Mouse (Mus musculus) stomach, embryonic 15.5 days (tissue): ENCODE measurements around the gene Rsph6a. TPM values are rescaled to one million over a fixed set of nuclear protein-coding genes. Genes with fewer than 3 reads are reported as not detected.

ENCODE experiments used
- ATAC-seq: fragments of 200-750 bp; cut with Nextera tagmentation; 2 replicates; pipeline ENCODE4 v1.8.0; 2017; ENCODE audit warnings: low read depth, moderate number of reproducible peaks, moderate TSS enrichment; ENCODE audit not compliant: insufficient read depth, low FRiP score
- H3K27ac ChIP-seq: fragments of 300-500 bp; sonication (generic); 2 replicates; pipeline ENCODE4 v1.5.1; 2015; ENCODE audit warnings: mild to moderate bottlenecking, inconsistent platforms
- H3K27me3 ChIP-seq: fragments of 300-500 bp; sonication (generic); replicated peaks from 2 replicates; pipeline ENCODE4 v1.6.1; 2015; ENCODE audit warnings: inconsistent platforms
- H3K36me3 ChIP-seq: fragments of 300-500 bp; sonication (generic); 2 replicates; pipeline ENCODE4 v1.6.1; 2015; ENCODE audit warnings: inconsistent platforms
- H3K4me1 ChIP-seq: fragments of 300-500 bp; sonication (generic); 2 replicates; pipeline ENCODE4 v1.6.1; 2015; ENCODE audit warnings: inconsistent platforms
- H3K4me2 ChIP-seq: fragments of 300-500 bp; sonication (generic); 2 replicates; pipeline ENCODE4 v1.6.1; 2015; ENCODE audit warnings: mild to moderate bottlenecking, inconsistent platforms
- H3K4me3 ChIP-seq: fragments of 300-500 bp; sonication (generic); replicated peaks from 2 replicates; pipeline ENCODE4 v1.5.1; 2015; ENCODE audit warnings: inconsistent platforms
- H3K9ac ChIP-seq: fragments of 300-500 bp; sonication (generic); 2 replicates; pipeline ENCODE4 v1.6.1; 2015; ENCODE audit warnings: inconsistent platforms
- H3K9me3 ChIP-seq: fragments of 300-500 bp; sonication (generic); 2 replicates; pipeline ENCODE4 v1.6.1; 2016; ENCODE audit warnings: inconsistent platforms
- WGBS: fragments of 180-500 bp; shearing (Covaris S2); methylation state at CpG from one replicate; pipeline ENCODE4 v1.1.7; 2015; 5-methylcytosine and 5-hydroxymethylcytosine counted together
- polyA plus RNA-seq: library from polyadenylated mRNA; unstranded; fragments of >200 nt; fragmentation: Nextera tagmentation; extraction: Ambion mirVana; gene quantifications from 2 replicates; pipeline ENCODE4 v1.2.1, GENCODE M21; 2015

Gene Rsph6a
- polyA plus RNA-seq, 1 experiment from 2014 or later, result not detected

DNA sequence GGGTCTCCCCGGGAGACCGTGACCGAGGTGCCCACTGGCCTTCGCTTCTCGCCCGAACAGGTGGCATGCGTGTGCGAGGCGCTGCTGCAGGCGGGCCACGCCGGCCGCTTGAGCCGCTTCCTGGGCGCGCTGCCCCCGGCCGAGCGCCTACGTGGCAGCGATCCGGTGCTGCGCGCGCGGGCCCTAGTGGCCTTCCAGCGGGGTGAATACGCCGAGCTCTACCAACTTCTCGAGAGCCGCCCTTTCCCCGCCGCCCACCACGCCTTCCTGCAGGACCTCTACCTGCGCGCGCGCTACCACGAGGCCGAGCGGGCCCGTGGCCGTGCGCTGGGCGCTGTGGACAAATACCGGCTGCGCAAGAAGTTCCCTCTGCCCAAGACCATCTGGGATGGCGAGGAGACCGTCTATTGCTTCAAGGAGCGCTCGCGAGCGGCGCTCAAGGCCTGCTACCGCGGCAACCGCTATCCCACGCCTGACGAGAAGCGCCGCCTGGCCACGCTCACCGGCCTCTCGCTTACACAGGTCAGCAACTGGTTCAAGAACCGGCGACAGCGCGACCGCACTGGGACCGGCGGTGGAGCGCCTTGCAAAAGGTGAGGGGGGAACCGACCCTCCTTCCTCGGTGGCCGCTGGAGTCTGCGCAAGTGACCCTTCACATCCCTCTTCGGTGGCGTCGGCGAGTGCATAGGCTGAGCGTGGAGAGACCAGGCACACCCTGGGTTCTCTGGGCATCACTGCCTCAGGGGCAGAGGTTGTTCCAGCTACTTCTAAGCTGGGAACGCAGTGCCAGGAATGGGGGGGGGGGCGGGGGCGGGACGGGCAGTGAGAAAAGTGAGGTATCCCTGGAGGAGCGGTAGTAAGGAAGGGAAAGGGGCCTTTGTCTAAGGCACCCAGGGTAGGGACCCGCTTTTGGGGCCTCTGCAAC lies 40.6 kb downstream of the Rsph6a start:
- Histone ChIP-seq H3K36me3 (no peaks in the 10 kb centered on the region), H3K4me3 (peak overlapping the region; percentile 73), H3K9ac (peak overlapping the region; percentile 81), H3K27ac (peak overlapping the region; percentile 98), H3K4me1 (peaks cover 35% of the 10 kb centered on the region), H3K27me3 (no peaks in the 10 kb centered on the region), H3K4me2 (peak overlapping the region; percentile 85), H3K9me3 (no peaks in the 10 kb centered on the region)
- WGBS, result under 1% methylated on average over 77 of the region's 87 CpGs
- ATAC-seq, result no peak

DNA sequence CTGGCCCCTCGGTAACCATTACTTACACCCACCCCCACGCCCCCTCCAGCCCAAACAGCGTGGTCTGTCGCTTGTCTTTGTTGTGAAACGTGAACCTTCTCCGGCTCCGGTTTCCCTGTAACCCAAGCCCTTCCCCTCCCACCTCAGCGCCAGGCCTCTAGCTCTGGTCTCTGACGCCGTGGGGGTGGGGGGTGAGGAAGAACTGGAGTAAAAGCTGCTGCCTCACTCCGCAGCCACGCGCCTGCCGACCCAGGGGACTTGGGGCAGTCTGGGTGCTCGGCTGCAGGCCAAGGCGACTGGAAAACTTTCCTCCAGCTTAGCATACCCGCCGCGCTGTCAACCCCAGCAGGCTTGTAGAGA lies 41.2 kb downstream of the Rsph6a start:
- no peaks in the 10 kb centered on the region for H3K36me3 ChIP-seq
- no peaks in the 10 kb centered on the region for H3K27me3 ChIP-seq
- peak overlapping the region; percentile 85 for H3K4me2 ChIP-seq
- no peaks in the 10 kb centered on the region for H3K9me3 ChIP-seq
- H3K4me3 ChIP-seq, result peak overlapping the region; percentile 73
- WGBS, result 0% methylated on average over 19 of the region's 19 CpGs
- peak overlapping the region; percentile 98 for H3K27ac ChIP-seq
- H3K9ac ChIP-seq, result peak overlapping the region; percentile 81; the same call in 1 of the 2 replicates
- H3K4me1 ChIP-seq, result peaks cover 35% of the 10 kb centered on the region
- ATAC-seq, result peak; percentile 3; the same call in 1 of the 2 replicates

DNA sequence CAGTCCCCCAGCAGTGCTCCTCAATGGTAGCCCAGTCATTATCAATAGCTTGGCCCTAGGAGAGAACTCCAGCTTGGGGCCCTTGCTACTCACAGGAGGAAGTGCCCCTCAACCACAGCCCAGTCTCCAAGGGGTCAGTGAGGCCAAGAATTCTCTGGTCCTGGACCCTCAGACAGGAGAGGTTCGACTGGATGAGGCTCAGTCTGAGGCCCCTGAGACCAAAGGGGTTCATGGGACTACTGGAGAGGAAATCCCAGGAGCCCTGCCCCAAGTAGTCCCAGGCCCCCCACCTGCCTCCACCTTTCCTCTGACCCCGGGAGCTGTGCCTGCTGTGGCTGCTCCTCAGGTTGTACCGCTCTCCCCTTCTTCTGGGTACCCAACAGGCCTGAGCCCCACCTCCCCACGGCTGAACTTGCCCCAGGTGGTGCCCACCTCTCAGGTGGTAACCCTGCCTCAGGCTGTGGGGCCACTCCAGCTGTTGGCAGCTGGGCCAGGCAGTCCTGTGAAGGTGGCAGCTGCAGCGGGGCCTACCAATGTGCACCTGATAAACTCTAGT lies 42.0 kb downstream of the Rsph6a start:
- ATAC-seq, result no peak
- WGBS, result 52% methylated on average over 5 of the region's 5 CpGs

DNA sequence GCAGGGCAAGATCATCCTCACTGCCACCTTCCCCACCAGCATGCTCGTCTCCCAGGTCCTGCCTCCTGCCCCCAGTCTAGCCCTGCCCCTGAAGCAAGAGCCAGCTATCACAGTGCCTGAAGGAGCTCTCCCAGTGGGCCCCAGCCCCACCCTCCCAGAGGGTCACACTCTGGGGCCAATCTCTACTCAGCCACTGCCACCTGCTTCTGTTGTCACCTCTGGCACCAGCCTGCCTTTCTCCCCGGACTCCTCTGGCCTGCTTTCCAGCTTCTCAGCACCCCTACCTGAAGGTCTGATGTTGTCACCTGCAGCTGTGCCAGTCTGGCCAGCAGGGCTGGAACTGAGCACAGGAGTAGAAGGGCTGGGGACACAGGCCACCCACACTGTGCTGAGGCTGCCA lies 42.7 kb downstream of the Rsph6a start:
- Histone ChIP-seq H3K4me2 (0 out of 2 replicates have a peak overlapping the region, but pooled peaks have one; percentile 85), H3K27ac (no peak overlapping the region), H3K27me3 (no peaks in the 10 kb centered on the region), H3K4me3 (no peak overlapping the region), H3K9ac (no peak overlapping the region), H3K9me3 (no peaks in the 10 kb centered on the region), H3K4me1 (peaks cover 30% of the 10 kb centered on the region), H3K36me3 (no peaks in the 10 kb centered on the region)
- ATAC-seq, result no peak
- WGBS, result 33% methylated on average over 2 of the region's 2 CpGs

More for the DNA sequence above, 42.0 kb downstream of the Rsph6a start:
- Histone ChIP-seq H3K4me3 (peak overlapping the region; percentile 73), H3K27me3 (no peaks in the 10 kb centered on the region), H3K4me2 (peak overlapping the region; percentile 85), H3K9me3 (no peaks in the 10 kb centered on the region), H3K4me1 (peaks cover 35% of the 10 kb centered on the region), H3K36me3 (no peaks in the 10 kb centered on the region), H3K9ac (peak overlapping the region; percentile 42; the same call in 1 of the 2 replicates), H3K27ac (peak overlapping the region; percentile 98; the same call in 1 of the 2 replicates)

DNA sequence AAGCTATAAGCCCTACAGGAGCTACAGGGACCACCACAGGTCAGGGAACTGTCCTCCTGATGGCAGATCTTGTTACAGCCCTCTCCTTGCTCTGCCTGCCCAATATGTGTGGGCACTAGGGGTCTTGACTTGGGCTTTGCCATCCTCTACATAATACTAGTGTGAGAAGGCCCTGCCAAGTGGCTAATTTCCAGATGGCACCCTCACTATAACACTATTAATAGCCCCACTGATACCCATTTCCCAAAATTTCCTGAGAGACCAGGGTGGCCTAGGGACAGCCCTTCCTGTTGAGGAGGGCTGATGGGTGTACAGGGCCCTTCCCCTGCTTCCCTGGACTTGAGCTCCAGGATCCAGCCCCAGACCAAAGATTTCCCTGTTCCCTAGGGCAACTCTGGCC lies 43.4 kb downstream of the Rsph6a start:
- Histone ChIP-seq H3K27me3 (no peaks in the 10 kb centered on the region), H3K9ac (no peak overlapping the region), H3K4me2 (no peak overlapping the region), H3K4me1 (peaks cover 24% of the 10 kb centered on the region), H3K4me3 (no peak overlapping the region), H3K9me3 (no peaks in the 10 kb centered on the region), H3K36me3 (no peaks in the 10 kb centered on the region), H3K27ac (no peak overlapping the region)
- ATAC-seq, result no peak

DNA sequence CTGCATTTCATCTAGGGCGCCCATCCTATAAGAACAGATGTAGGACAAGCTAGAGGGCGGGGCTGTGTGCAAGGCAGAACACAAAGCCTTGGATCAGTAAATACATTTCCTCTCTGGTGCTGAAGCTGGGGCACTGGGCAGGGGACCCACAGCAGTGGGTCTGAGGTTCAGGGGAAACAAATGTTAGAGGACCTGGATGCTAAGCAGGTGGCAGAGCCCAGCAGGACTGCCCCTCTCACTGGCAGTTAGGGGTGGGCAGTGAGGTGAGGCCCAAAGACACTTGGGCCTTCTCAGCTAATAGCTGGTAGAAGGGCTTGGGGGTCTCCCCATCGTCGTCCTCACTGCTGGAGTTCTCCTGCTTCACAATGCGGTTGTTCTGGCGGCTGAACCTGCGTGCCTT lies 44.3 kb downstream of the Rsph6a start:
- H3K9ac ChIP-seq, result no peak overlapping the region
- peaks cover 18% of the 10 kb centered on the region for H3K4me1 ChIP-seq
- WGBS, result 73% methylated on average over 7 of the region's 7 CpGs

DNA sequence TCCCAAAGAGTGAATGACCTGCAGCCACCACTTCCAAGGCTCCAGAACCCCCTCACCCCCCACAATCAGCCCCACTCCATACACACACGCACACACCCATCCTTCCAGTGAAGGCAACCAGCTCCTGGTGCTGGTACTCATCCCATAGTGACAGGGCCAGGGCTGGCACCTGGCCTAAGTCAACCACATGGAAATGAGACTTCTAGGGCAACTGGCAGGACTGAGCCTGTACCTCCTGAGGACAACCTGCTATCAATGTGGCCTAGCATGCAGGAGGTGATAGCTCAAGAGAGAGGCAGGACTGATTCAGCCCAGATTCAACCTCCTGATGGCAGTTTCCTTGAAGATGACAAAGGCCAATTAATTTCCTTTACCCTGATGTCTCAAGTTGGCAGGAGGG lies 45.8 kb downstream of the Rsph6a start:
- peaks cover 18% of the 10 kb centered on the region for H3K4me1 ChIP-seq
- no peak overlapping the region for H3K4me2 ChIP-seq
- WGBS, result 79% methylated on average over 1 of the region's 1 CpGs
- H3K36me3 ChIP-seq, result no peaks in the 10 kb centered on the region
- no peaks in the 10 kb centered on the region for H3K27me3 ChIP-seq
- no peaks in the 10 kb centered on the region for H3K9me3 ChIP-seq
- H3K4me3 ChIP-seq, result no peak overlapping the region
- no peak overlapping the region for H3K27ac ChIP-seq
- no peak overlapping the region for H3K9ac ChIP-seq
- no peak for ATAC-seq

More for the DNA sequence above, 44.3 kb downstream of the Rsph6a start:
- ATAC-seq, result no peak
- Histone ChIP-seq H3K4me3 (no peak overlapping the region), H3K27me3 (no peaks in the 10 kb centered on the region), H3K9me3 (no peaks in the 10 kb centered on the region), H3K4me2 (no peak overlapping the region), H3K36me3 (no peaks in the 10 kb centered on the region), H3K27ac (no peak overlapping the region)

DNA sequence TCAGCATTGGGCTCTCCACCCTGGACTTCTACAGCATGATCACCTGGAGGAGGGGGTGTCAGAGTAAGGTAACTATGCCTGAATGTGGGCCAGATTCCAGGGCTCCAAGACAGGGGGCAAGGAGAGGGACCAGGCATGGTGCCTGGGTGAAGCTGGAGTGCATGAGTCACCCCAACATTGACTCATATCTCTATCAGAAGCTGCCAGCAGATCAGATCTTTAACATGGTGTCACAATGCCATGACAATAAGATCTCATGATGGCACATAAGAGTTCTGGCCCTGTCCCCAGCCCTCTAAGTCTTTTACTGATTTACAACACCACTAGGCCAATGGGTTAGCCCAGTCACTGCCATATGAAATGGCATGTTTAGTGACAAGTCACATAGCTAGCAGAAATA lies 49.3 kb downstream of the Rsph6a start:
- H3K27me3 ChIP-seq, result no peaks in the 10 kb centered on the region
- H3K27ac ChIP-seq, result no peak overlapping the region
- H3K36me3 ChIP-seq, result no peaks in the 10 kb centered on the region
- no peaks in the 10 kb centered on the region; the same call in 1 of the 2 replicates for H3K4me1 ChIP-seq
- no peak overlapping the region for H3K4me2 ChIP-seq
- H3K9ac ChIP-seq, result no peak overlapping the region
- H3K4me3 ChIP-seq, result no peak overlapping the region
- ATAC-seq, result no peak
- no peaks in the 10 kb centered on the region for H3K9me3 ChIP-seq

DNA sequence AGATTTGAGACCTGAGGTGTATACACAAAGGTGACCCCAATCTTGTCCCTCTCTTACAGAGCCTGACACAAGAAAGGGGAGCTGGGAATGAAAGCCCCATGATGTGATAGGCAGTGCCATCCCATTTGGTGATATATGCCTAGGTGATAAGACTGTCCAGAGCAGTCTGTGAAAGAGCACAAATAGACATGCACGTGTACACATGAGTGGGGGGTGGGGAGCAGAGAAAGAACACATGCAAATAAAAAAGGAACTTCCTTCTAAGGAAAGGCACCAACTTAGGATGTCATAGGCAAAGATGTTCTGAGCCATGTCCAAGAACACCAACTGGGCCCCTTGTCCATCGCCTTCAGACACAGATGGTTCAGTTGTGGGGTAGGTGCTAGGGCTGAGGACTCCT lies 50.0 kb downstream of the Rsph6a start:
- Histone ChIP-seq H3K27ac (no peak overlapping the region), H3K4me2 (no peak overlapping the region), H3K9me3 (no peaks in the 10 kb centered on the region), H3K4me3 (no peak overlapping the region), H3K36me3 (no peaks in the 10 kb centered on the region), H3K4me1 (no peaks in the 10 kb centered on the region), H3K27me3 (no peaks in the 10 kb centered on the region), H3K9ac (no peak overlapping the region)
- ATAC-seq, result no peak
- 70% methylated on average over 2 of the region's 2 CpGs for WGBS

DNA sequence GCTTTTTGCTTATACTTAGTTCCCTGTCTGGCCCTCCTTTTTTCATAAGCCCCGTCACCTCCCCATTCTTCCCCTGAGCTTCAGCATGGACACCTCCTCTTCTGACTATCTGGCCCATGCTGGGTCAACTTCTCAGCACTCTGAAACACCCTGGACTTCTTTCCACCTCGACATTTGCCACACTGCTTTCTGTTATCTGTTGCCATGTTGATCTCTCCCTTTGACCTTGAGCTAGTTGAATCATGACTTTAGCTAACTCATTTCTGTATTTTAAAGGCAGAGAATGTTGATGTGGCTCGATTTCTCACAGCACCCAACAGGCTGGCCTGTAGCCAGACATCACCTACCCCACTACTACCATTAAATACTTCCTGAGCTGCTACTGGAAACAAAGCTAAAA lies 52.9 kb downstream of the Rsph6a start:
- ATAC-seq, result no peak
- Histone ChIP-seq H3K27me3 (no peaks in the 10 kb centered on the region), H3K9me3 (no peaks in the 10 kb centered on the region), H3K4me1 (no peaks in the 10 kb centered on the region), H3K36me3 (no peaks in the 10 kb centered on the region), H3K9ac (no peak overlapping the region), H3K27ac (no peak overlapping the region), H3K4me2 (no peak overlapping the region), H3K4me3 (no peak overlapping the region)
- WGBS, result 48% methylated on average over 3 of the region's 3 CpGs

DNA sequence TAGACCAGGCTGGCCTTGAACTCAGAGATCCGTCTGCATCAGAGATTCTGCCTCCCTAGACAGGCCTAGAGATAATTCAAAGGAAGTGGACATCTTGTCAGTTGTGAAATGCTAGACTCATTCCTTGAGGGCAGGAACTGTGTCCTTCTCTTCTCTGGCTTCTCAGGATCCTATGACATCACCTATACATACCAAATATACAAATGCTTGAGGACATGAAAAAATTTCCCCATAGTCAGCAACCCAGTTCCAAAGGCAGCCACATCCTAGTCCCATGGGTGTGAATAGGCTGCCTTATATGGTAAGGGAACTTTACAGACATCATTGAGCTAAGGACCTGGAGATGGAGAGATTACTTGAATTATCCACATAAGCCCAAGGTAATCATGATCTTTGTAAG lies 55.1 kb downstream of the Rsph6a start:
- Histone ChIP-seq H3K4me3 (no peak overlapping the region), H3K9ac (no peak overlapping the region), H3K4me1 (no peaks in the 10 kb centered on the region), H3K4me2 (no peak overlapping the region), H3K27ac (no peak overlapping the region), H3K27me3 (no peaks in the 10 kb centered on the region), H3K9me3 (no peaks in the 10 kb centered on the region), H3K36me3 (no peaks in the 10 kb centered on the region)
- ATAC-seq, result no peak
- 74% methylated on average over 1 of the region's 1 CpGs for WGBS

DNA sequence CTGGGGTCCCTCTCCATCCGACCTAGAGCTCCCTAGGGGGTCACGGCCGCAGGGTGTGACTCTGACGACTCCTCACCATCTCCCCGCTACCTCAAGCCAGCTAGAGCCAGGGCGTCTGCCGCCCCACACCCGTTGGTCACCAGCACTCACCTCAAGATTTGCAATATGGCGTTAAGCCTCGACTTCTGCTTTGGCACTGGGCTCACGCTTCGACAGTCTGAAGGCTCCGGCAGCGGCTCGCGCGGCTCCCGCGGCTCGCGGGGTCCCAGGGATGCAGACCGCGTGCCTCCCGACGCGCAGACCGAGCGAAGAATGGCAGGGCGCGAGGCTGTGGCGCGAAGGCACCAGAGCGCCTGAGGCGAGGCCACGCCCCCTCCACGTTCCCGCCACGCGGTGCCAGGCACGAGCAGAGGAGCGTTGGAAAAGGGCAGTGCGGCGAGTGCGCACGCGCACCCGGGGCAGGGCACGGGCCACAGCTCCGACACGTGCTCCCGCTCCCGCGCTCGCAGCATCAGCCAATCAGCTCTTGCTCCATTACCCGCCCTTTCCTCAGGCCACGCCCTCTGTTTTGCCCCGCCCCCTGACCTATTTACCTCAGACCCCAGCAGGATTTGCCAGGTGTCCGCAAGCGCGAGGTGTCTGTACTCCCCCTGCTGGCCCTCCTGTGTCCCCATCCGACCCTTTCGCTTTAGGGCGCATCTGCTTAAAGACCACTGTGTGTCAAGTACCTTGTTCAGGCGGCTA lies 63.7 kb downstream of the Rsph6a start, which contains the start of gene Gm4969:
Gene Gm4969, minus strand, starts transcription at position 341 of the 744 bp plus-strand sequence.
- 22% methylated on average over 64 of the region's 64 CpGs for WGBS
- Histone ChIP-seq H3K27me3 (no peaks in the 10 kb centered on the region), H3K27ac (no peak within 1 kb of the TSS), H3K4me1 (peaks cover 23% of the 10 kb centered on the region), H3K4me2 (peak within 1 kb of the TSS; percentile 59), H3K36me3 (no peaks in the 10 kb centered on the region), H3K9me3 (no peaks in the 10 kb centered on the region; the same call in 1 of the 2 replicates), H3K9ac (no peak within 1 kb of the TSS), H3K4me3 (peak within 1 kb of the TSS; percentile 32)
- ATAC-seq, result peak; percentile 15; the same call in 1 of the 2 replicates
